Mouse (Mus musculus): ENCODE measurements around the gene Ppp2r5c. TPM values are rescaled to one million over a fixed set of nuclear protein-coding genes. Genes with fewer than 3 reads are reported as not detected.
A peak's percentile ranks its signal among the peaks of the same experiment; 100 is the strongest.

Gene Ppp2r5c
- polyA plus RNA-seq, 1 experiment from 2014 or later, result 72.1 TPM

DNA sequence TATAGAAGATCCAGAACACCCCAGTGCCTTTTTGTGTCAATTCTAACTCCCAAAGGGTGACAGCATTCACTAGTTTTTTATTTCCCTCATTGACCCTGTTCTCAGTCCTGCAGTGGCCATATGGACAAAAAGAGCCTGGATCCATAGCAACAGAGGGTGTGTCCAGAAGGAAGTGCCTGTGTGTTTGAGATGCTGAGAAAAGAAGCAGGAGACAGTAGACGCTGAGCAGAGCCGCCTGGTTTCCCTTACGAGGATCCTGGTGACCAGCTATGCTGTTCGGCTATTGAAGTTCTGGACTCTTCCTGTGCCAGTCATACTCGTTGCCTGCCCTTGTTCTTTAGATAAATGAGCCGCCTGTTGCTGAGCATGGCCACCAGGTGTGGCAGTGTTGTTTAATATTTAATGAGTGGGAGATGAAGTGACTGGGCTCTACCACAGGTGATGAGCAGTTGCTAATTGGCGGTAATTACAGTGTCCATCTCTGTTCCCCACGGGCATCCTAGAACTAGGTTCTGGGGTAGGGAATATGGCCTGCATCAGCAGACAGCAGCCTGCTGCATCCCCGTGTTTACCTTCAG lies 65.0 kb downstream of the Ppp2r5c start:
- ATAC-seq (no peak), DNase-seq (ENCODE audit: low read depth, low spot score) (no peak)
- POLR2A ChIA-PET, result no interaction called here
- CTCF ChIA-PET, result no interaction called here
- in situ Hi-C loops (cut with MboI; ENCODE audit: low pct_unique_long_range_greater_than_20kb), result no loop called here
- H3K27me3 ChIP-seq, result no peaks in the 10 kb centered on the region
- no peak for TF ChIP-seq CTCF (IDR thresholded peaks at IDR 0.05)

DNA sequence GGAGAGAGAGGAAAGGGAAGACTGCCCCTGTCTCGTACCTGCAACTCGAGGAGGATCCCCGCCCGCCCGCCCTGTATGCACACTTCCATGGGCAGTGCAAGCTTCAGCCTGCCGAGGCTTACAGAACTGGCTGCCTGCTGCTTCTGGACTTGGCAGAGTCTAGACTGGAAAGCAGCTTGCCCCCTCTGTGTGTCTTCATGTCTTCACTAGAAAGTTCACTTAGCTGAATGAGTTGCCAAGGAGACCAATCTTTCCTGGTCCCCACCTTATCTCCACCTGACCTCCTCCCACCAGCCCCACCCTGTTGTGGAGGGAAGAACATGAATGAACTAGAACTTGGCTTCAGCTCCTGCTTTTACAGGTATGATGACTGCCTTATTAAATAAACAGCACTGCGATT lies 66.0 kb downstream of the Ppp2r5c start:
- CTCF ChIA-PET, result no interaction called here

DNA sequence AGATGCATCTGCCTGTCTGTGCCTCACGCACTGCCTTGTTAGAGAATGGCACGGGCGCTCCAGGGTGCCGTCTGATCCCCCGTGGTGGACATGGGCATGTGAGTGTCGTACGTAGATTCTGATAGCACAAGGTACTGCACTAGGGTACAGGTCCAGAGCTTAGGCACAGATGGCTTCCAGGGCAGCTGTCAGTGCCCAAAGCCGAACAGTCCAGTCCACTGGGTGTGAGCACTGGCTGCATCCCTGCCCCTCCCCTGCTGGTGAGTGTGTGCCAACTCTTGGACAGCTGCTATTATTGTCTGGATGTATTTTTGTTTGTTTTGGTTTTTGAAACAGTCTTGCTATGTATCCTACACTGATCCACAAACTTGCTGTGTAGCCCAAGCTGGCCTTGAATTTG lies 68.8 kb downstream of the Ppp2r5c start:
- DNase-seq (ENCODE audit: low read depth, low spot score) (no peak), ATAC-seq (no peak)
- ChIA-PET CTCF (no interaction called here), POLR2A (interaction anchor here (0.7 to 0.9 kb wide), 2 partner anchors 13 to 14 kb away, joined by 3 to 12 read pairs; no protein-coding TSS in a partner anchor)
- no peaks in the 10 kb centered on the region for H3K27me3 ChIP-seq
- in situ Hi-C loops (cut with MboI; ENCODE audit: low pct_unique_long_range_greater_than_20kb), result no loop called here
- no peak for TF ChIP-seq CTCF (IDR thresholded peaks at IDR 0.05)

More for the DNA sequence above, 66.0 kb downstream of the Ppp2r5c start:
- TF ChIP-seq CTCF (IDR thresholded peaks at IDR 0.05), result no peak
- in situ Hi-C loops (cut with MboI; ENCODE audit: low pct_unique_long_range_greater_than_20kb), result no loop called here
- POLR2A ChIA-PET, result no interaction called here
- DNase-seq (ENCODE audit: low read depth, low spot score) (no peak), ATAC-seq (no peak)
- H3K27me3 ChIP-seq, result no peaks in the 10 kb centered on the region

DNA sequence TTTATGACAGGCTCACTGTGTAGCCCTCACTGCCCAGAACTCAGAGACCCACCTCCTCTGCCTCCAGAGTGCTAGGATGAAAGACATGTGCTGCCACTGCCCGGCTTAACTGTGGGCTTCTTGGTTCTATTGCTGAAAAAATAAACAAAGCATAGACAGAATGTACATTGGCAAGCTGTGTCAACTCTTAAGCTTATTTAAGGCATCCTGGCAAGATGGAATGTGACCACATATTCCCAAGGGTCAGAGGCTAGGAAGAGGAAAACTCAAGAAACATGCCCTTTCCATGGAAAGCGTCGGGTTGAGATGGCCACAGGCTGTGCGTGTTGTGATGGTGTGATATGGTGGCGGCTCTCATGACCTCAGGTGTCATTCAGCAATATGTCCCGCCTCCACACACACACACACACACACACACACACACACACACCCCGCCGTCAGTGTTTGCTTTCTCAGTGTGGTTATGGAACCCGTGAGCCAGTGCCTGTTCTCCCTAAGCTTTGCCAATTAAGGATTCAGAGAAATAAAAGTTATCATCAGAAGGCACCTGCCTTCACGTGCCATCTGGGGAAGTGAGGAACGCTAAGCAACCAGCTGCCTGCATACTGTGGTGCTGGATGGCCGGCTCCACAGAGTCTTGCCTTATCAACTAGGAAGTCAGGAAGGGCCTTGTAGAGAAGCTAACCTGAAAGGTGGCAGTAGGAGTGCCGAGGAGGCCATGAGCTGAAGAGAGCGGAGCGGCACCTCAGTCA lies 73.5 kb downstream of the Ppp2r5c start:
- POLR2A ChIA-PET, result interaction anchor here (0.6 to 1.1 kb wide), 2 partner anchors 10 to 24 kb away, joined by 3 to 4 read pairs; no protein-coding TSS in a partner anchor
- no peaks in the 10 kb centered on the region for H3K27me3 ChIP-seq
- in situ Hi-C loops (cut with MboI; ENCODE audit: low pct_unique_long_range_greater_than_20kb), result no loop called here

DNA sequence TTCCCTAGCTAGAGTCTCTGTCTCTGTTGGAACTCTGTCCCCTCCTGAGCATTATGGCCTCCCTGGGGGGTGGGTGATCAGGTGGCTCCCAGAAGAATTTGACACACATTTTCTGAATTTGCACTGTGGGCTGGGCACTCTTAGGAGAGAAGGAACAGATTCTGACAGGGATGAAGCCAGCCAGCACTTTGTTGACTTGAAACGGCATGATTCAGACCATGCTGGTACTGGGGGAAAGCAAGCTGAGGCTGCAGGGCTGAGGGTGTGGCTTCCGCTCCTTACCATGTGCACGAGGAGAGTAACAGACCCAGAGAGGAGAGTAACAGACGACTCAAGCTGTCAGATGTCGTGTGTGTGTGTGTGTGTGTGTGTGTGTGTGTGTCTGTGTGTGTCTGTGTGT lies 76.6 kb downstream of the Ppp2r5c start:
- ChIA-PET POLR2A (no interaction called here), CTCF (no interaction called here)
- DNase-seq (ENCODE audit: low read depth, low spot score) (no peak), ATAC-seq (no peak)
- H3K27me3 ChIP-seq, result no peaks in the 10 kb centered on the region
- in situ Hi-C loops (cut with MboI; ENCODE audit: low pct_unique_long_range_greater_than_20kb), result no loop called here
- no peak for TF ChIP-seq CTCF (IDR thresholded peaks at IDR 0.05)

More for the DNA sequence above, 73.5 kb downstream of the Ppp2r5c start:
- CTCF ChIA-PET, result interaction anchor here (1.7 kb wide), 1 partner anchor 323 kb away, joined by 3 read pairs; no protein-coding TSS in a partner anchor
- no peak for TF ChIP-seq CTCF (IDR thresholded peaks at IDR 0.05)
- ATAC-seq, result no peak
- DNase-seq (ENCODE audit: low read depth, low spot score), result no peak

DNA sequence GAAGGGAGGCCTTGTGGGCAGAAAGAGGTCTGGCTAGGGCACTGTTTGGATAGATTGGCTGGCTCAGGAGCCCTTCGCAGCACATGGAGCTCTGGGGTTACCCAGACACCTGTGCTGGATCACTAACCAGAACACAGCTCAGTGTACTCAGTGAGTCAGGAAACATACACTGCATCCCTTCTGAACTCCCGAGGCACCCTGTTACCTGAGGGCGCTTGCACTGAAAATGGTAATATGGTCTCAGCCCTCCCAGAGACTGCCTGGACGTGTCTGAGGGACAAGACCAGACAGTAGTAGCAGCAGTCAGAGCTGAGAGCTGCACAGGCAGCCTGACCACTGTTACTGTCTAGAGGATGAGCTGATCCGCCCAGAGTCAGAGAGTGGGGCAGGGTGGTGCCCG lies 85.8 kb downstream of the Ppp2r5c start:
- ATAC-seq (peak; percentile 51), DNase-seq (ENCODE audit: low read depth, low spot score) (peak; percentile 22)
- POLR2A ChIA-PET, result no interaction called here
- in situ Hi-C loops (cut with MboI; ENCODE audit: low pct_unique_long_range_greater_than_20kb), result no loop called here
- CTCF ChIA-PET, result interaction anchor here (0.7 kb wide), 1 partner anchor 54 kb away, joined by 3 read pairs; no protein-coding TSS in a partner anchor
- TF ChIP-seq CTCF (IDR thresholded peaks at IDR 0.05), result no peak
- H3K27me3 ChIP-seq, result no peaks in the 10 kb centered on the region

DNA sequence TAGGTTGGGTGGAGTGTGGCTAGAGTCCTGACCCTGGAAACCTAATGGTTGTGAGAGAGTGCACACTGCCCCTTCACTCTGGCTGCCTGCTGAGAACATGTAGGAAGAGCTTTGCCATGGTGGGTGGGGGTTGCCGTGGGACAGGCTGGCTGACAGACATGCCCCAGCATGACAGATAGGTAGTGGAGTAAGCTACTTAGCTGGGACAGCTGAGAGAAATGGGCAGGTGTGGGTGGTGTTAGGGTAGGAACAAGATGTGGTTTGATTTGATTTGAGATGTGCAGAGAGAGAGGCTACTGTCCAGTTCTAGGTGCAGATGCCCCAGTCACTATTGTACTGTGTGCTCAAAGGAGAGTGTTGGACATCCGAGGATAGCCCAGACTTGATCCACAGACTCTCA lies 86.2 kb downstream of the Ppp2r5c start:
- TF ChIP-seq CTCF (IDR thresholded peaks at IDR 0.05), result no peak
- CTCF ChIA-PET, result no interaction called here
- no peak for ATAC-seq
- in situ Hi-C loops (cut with MboI; ENCODE audit: low pct_unique_long_range_greater_than_20kb), result no loop called here
- POLR2A ChIA-PET, result no interaction called here
- no peaks in the 10 kb centered on the region for H3K27me3 ChIP-seq
- DNase-seq (ENCODE audit: low read depth, low spot score), result no peak

DNA sequence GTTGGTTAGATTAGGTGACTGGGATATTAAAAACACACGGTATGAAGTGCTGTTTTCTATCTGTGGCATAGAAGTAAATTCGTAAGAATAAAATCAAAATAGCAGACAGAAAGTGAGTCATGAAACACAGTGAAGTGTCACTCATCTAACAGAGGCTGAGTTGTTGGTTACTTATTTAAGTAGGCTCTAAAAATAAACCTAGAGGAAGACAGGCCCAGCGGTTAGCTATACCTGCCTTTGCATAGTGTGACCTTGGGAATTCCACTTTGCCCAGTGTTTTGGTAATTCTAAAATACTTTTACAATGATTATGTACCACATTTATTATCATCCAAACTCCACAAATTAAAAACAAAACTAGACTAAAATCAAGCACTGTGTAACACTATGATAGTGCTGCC lies 86.9 kb downstream of the Ppp2r5c start:
- CTCF ChIA-PET, result no interaction called here
- POLR2A ChIA-PET, result no interaction called here
- in situ Hi-C loops (cut with MboI; ENCODE audit: low pct_unique_long_range_greater_than_20kb), result no loop called here
- DNase-seq (ENCODE audit: low read depth, low spot score) (no peak), ATAC-seq (no peak)
- no peak for TF ChIP-seq CTCF (IDR thresholded peaks at IDR 0.05)
- no peaks in the 10 kb centered on the region for H3K27me3 ChIP-seq

DNA sequence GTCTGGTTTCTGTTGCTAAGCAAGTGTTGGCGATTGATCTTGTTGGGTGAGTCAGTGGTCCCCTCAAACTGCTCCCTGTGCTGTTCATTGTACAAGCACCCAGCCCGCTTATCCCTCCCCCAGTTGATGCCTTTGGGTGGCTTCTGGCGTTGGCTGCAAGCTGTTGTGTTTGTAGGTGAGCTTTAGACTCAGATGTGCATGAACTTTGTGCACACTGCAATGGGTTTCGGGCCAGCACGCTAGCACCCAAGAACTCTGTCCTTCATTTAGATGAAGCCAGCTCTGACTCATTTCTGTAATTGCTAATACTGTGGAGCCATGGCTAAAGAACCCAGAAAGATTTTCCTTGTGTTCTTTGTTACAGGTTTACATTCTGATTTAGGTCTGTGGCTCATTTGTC lies 88.4 kb downstream of the Ppp2r5c start:
- ChIA-PET POLR2A (no interaction called here), CTCF (no interaction called here)
- TF ChIP-seq CTCF (IDR thresholded peaks at IDR 0.05), result no peak
- no peak for DNase-seq (ENCODE audit: low read depth, low spot score)
- no peaks in the 10 kb centered on the region for H3K27me3 ChIP-seq
- ATAC-seq, result no peak
- in situ Hi-C loops (cut with MboI; ENCODE audit: low pct_unique_long_range_greater_than_20kb), result no loop called here

DNA sequence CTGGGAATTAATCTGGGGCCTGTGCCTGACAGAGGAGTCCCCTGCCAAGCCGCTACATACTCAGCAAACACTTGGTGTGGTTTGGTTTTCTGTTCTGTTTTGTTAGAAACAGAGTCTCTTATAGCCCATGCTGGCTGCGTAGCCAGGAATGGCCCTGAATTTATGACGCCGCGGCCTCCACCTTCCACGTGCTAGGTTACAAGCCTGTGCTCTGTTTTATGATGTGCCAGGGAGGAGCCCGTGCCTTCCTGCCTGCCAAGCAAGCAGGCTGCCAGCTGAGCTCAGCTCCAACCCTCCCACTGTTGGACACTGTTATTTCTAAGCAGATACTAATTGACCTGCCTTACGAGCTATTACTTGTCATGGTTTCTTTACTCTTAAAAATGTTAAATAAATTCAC lies 90.8 kb downstream of the Ppp2r5c start:
- in situ Hi-C loops (cut with MboI; ENCODE audit: low pct_unique_long_range_greater_than_20kb), result no loop called here
- ChIA-PET CTCF (no interaction called here), POLR2A (no interaction called here)
- TF ChIP-seq CTCF (IDR thresholded peaks at IDR 0.05), result no peak
- H3K27me3 ChIP-seq, result no peaks in the 10 kb centered on the region
- no peak for ATAC-seq
- DNase-seq (ENCODE audit: low read depth, low spot score), result no peak

DNA sequence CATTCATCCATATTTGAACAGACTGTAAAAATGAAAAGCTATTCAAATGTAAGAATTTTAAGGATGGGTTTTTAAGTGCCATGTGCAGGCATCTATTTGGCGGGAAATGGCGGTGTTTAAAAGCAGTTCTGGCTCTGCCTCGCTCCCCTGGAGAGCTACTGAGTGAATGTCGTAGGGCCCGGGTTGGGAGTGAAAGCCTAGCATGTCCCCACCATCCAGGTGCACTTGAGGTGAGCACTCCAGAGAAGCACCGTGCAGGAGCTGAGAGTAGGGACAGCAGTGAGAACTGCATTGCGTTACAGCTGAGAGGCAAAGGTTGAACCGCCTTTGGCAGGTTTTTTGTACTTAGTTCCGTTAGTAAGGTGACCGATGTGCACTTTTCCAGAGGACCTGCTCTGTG lies 92.4 kb downstream of the Ppp2r5c start:
- ChIA-PET POLR2A (interaction anchor here (0.6 to 0.9 kb wide), 2 partner anchors 50 to 200 kb away, joined by 3 read pairs; no protein-coding TSS in a partner anchor), CTCF (interaction anchor here (1.3 kb wide), 1 partner anchor 9 kb away, joined by 3 read pairs; no protein-coding TSS in a partner anchor)
- H3K27me3 ChIP-seq, result no peaks in the 10 kb centered on the region
- in situ Hi-C loops (cut with MboI; ENCODE audit: low pct_unique_long_range_greater_than_20kb), result no loop called here
- ATAC-seq (no peak), DNase-seq (ENCODE audit: low read depth, low spot score) (no peak)
- no peak for TF ChIP-seq CTCF (IDR thresholded peaks at IDR 0.05)
